Mouse (Mus musculus): ENCODE data around the gene Magi1. TPM values are rescaled to one million over a fixed set of nuclear protein-coding genes. Genes with fewer than 3 reads are reported as not detected.
A peak's percentile ranks its signal among the peaks of the same experiment; 100 is the strongest.

The Magi1 gene
- polyA plus RNA-seq, 1 experiment from 2014 or later: 29.1 TPM

DNA sequence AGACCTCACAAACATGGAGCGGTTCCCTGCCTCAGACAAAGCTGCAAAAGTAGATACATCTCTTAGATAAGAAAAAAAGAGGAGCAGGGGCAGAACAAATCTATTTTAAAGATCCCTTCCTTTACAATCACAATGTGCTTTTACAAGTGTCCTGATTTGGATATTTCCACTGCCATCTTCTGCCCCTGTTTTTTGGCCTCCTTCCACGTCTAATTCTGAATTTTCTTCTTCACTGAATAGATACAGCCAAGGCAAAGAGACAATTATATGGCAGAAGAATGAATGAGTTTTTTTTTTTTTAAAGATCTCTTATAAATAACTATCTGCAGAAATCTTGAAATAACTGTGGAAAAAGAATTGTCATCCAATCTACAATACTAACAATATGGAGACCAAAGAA lies 409.3 kb downstream of the Magi1 start:
- H3K4me3 ChIP-seq: no peak overlapping the region
- H3K4me1 ChIP-seq (replicated peaks): peaks cover 33% of the 10 kb centered on the region
- H3K27me3 ChIP-seq: no peaks in the 10 kb centered on the region
- peak overlapping the region; percentile 52; the same call in 1 of the 2 replicates for H3K27ac ChIP-seq
- no peak overlapping the region for H3K9ac ChIP-seq
- H3K36me3 ChIP-seq: no peaks in the 10 kb centered on the region
- ATAC-seq (ENCODE audit: low FRiP score): no peak
- no peak overlapping the region for H3K4me2 ChIP-seq
- WGBS: 80% methylated on average over 2 of the region's 2 CpGs
- no peaks in the 10 kb centered on the region for H3K9me3 ChIP-seq

DNA sequence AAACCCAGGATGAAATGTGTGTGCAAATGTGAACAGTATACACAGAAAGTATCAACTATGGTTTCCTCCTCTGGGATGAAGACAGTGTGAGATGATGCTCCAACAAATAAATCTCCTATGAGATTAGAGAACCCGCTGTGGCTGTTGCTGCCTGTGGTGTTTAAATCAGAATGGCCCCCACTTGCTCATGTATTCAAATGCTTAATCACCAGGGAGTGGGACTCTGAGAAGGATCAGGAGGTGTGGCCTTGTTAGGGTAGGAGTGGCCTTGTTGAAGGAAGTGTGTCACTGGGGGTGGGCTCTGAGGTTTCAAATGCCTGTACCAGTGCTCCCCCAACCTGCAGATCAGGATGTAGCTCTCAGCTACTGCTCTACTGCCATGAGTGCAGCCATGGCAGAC lies 410.2 kb downstream of the Magi1 start:
- H3K27me3 ChIP-seq: no peaks in the 10 kb centered on the region
- no peak overlapping the region for H3K4me3 ChIP-seq
- peak overlapping the region; percentile 52; the same call in 1 of the 2 replicates for H3K27ac ChIP-seq
- no peak overlapping the region for H3K4me2 ChIP-seq
- no peak overlapping the region for H3K9ac ChIP-seq
- H3K4me1 ChIP-seq (replicated peaks): peaks cover 33% of the 10 kb centered on the region
- 33% methylated on average over 1 of the region's 1 CpGs for WGBS
- ATAC-seq (ENCODE audit: low FRiP score): no peak
- H3K36me3 ChIP-seq: no peaks in the 10 kb centered on the region
- no peaks in the 10 kb centered on the region for H3K9me3 ChIP-seq

GRCm38 (mm10) chr6:93871516-93871915 lies 412.2 kb downstream of the Magi1 start:
- Histone ChIP-seq H3K36me3 (no peaks in the 10 kb centered on the region), H3K4me2 (no peak overlapping the region), H3K4me1 (replicated peaks) (peaks cover 26% of the 10 kb centered on the region), H3K9ac (no peak overlapping the region), H3K4me3 (no peak overlapping the region), H3K27ac (no peak overlapping the region), H3K27me3 (no peaks in the 10 kb centered on the region), H3K9me3 (no peaks in the 10 kb centered on the region)
- ATAC-seq (ENCODE audit: low FRiP score): no peak
- 79% methylated on average over 4 of the region's 4 CpGs for WGBS

- H3K27me3 ChIP-seq: no peaks in the 10 kb centered on the region
- ATAC-seq (ENCODE audit: low FRiP score): no peak
- H3K36me3 ChIP-seq: no peaks in the 10 kb centered on the region
- H3K4me1 ChIP-seq (replicated peaks): peaks cover 16% of the 10 kb centered on the region
- 78% methylated on average over 5 of the region's 5 CpGs for WGBS
- H3K9me3 ChIP-seq: no peaks in the 10 kb centered on the region
- no peak overlapping the region for H3K4me2 ChIP-seq
- H3K4me3 ChIP-seq: no peak overlapping the region
- no peak overlapping the region for H3K9ac ChIP-seq
- H3K27ac ChIP-seq: no peak overlapping the region
These were observed 413.7 kb downstream of the Magi1 start for GRCm38 (mm10) chr6:93870023-93870422.

GRCm38 (mm10) chr6:93862263-93862662 lies 421.5 kb downstream of the Magi1 start:
- Histone ChIP-seq H3K36me3 (no peaks in the 10 kb centered on the region), H3K27ac (no peak overlapping the region), H3K9me3 (no peaks in the 10 kb centered on the region), H3K4me1 (replicated peaks) (peaks cover 5% of the 10 kb centered on the region; the same call in 1 of the 2 replicates), H3K27me3 (no peaks in the 10 kb centered on the region), H3K4me3 (no peak overlapping the region), H3K9ac (no peak overlapping the region), H3K4me2 (no peak overlapping the region)
- no peak for ATAC-seq (ENCODE audit: low FRiP score)
- WGBS: 89% methylated on average over 5 of the region's 5 CpGs

GRCm38 (mm10) chr6:93856783-93857182 lies 426.9 kb downstream of the Magi1 start:
- Histone ChIP-seq H3K36me3 (no peaks in the 10 kb centered on the region), H3K27ac (peak overlapping the region; percentile 83), H3K4me3 (no peak overlapping the region), H3K9ac (peak overlapping the region; percentile 35), H3K4me1 (replicated peaks) (peaks cover 38% of the 10 kb centered on the region), H3K4me2 (no peak overlapping the region), H3K27me3 (no peaks in the 10 kb centered on the region), H3K9me3 (no peaks in the 10 kb centered on the region)
- WGBS: 13% methylated on average over 1 of the region's 1 CpGs
- ATAC-seq (ENCODE audit: low FRiP score): no peak

- Histone ChIP-seq H3K27me3 (no peaks in the 10 kb centered on the region), H3K36me3 (no peaks in the 10 kb centered on the region), H3K9ac (peak overlapping the region; percentile 35), H3K4me1 (replicated peaks) (peaks cover 40% of the 10 kb centered on the region), H3K4me2 (no peak overlapping the region), H3K27ac (peak overlapping the region; percentile 83), H3K9me3 (no peaks in the 10 kb centered on the region), H3K4me3 (no peak overlapping the region)
- 28% methylated on average over 8 of the region's 8 CpGs for WGBS
- peak; percentile 62 for ATAC-seq (ENCODE audit: low FRiP score)
These were observed 427.7 kb downstream of the Magi1 start for GRCm38 (mm10) chr6:93855806-93856641.

GRCm38 (mm10) chr6:93848942-93849790 lies 434.6 kb downstream of the Magi1 start:
- 19% methylated on average over 7 of the region's 7 CpGs for WGBS

DNA sequence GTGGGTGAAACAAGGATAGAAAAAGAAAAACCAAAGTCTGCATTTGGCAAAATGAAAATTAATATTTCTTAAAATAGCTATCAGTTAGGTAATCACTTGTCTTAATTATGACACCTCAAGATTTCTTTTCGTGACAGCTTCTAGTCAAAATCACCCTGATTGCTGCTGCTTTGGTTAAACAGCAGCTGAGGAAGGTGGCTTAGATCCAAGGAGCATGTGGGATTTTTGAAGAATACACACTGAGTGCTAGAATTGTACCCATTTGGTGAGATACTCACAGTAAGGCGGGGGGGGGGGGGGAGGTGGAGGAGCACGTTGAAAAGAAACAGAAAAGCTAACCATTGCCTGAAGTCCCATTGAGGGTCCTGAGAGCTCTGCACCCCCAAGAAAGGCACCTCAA lies 438.2 kb downstream of the Magi1 start:
- no peak overlapping the region for H3K4me2 ChIP-seq
- no peak overlapping the region for H3K9ac ChIP-seq
- no peaks in the 10 kb centered on the region for H3K9me3 ChIP-seq
- 79% methylated on average over 3 of the region's 3 CpGs for WGBS
- no peak overlapping the region for H3K27ac ChIP-seq
- H3K27me3 ChIP-seq: no peaks in the 10 kb centered on the region
- H3K36me3 ChIP-seq: no peaks in the 10 kb centered on the region
- H3K4me3 ChIP-seq: no peak overlapping the region
- peaks cover 45% of the 10 kb centered on the region for H3K4me1 ChIP-seq (replicated peaks)
- no peak for ATAC-seq (ENCODE audit: low FRiP score)

More at GRCm38 (mm10) chr6:93848942-93849790, 434.6 kb downstream of the Magi1 start:
- Histone ChIP-seq H3K9me3 (no peaks in the 10 kb centered on the region), H3K27me3 (no peaks in the 10 kb centered on the region), H3K4me1 (replicated peaks) (peaks cover 59% of the 10 kb centered on the region), H3K4me3 (no peak overlapping the region), H3K36me3 (no peaks in the 10 kb centered on the region), H3K4me2 (no peak overlapping the region), H3K9ac (no peak overlapping the region), H3K27ac (peak overlapping the region; percentile 72)
- peak; percentile 44; the same call in 1 of the 2 replicates for ATAC-seq (ENCODE audit: low FRiP score)

DNA sequence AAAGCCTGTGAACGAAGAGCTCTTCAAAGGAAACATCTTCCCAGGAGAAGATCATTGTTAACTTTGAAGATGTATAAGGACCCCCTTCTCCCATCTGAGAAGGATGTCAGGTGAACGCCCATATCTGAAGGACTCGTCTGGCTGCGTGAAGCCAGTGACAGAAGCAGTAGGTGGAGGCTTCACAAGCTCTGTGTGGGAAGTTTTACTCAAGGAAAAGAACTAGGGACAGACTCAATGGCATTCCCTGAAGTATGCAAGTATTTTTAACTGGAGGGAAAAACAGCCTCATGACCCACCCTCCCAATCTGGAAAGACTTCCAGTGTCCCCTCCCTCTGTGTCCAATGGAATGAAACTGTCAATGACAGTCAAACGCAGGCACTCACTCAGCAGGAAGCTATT lies 438.6 kb downstream of the Magi1 start:
- Histone ChIP-seq H3K36me3 (no peaks in the 10 kb centered on the region), H3K4me3 (no peak overlapping the region), H3K4me2 (no peak overlapping the region), H3K27me3 (no peaks in the 10 kb centered on the region), H3K27ac (no peak overlapping the region), H3K9ac (no peak overlapping the region), H3K9me3 (no peaks in the 10 kb centered on the region), H3K4me1 (replicated peaks) (peaks cover 42% of the 10 kb centered on the region)
- ATAC-seq (ENCODE audit: low FRiP score): no peak
- WGBS: 68% methylated on average over 5 of the region's 5 CpGs

GRCm38 (mm10) chr6:93844576-93844975 lies 439.1 kb downstream of the Magi1 start:
- Histone ChIP-seq H3K4me3 (no peak overlapping the region), H3K9me3 (no peaks in the 10 kb centered on the region), H3K36me3 (no peaks in the 10 kb centered on the region), H3K9ac (no peak overlapping the region), H3K4me2 (no peak overlapping the region), H3K27me3 (no peaks in the 10 kb centered on the region), H3K27ac (0 out of 2 replicates have a peak overlapping the region, but pooled peaks have one; percentile 2), H3K4me1 (replicated peaks) (peaks cover 39% of the 10 kb centered on the region)
- no peak for ATAC-seq (ENCODE audit: low FRiP score)
- WGBS: 39% methylated on average over 5 of the region's 5 CpGs

DNA sequence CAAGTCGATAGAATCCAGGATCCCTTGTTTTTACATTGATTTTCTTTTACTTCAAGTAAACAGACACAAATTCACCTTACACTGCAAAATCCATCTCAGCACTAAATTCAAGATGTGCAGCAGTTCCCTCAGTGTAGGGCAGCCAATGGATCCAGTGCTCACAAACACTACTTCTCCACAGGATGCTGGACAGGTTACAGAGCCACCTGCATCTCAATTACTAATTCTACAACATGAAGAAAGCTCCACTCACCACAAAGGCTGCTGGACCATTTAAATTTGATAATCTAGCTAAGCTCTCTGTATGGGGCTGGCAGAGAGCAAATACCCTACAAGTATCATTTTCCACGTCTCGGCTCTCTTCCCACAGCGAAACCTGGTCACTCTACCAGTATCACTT lies 445.3 kb downstream of the Magi1 start:
- no peaks in the 10 kb centered on the region for H3K27me3 ChIP-seq
- H3K9ac ChIP-seq: no peak overlapping the region
- no peak overlapping the region for H3K4me2 ChIP-seq
- no peaks in the 10 kb centered on the region for H3K36me3 ChIP-seq
- H3K9me3 ChIP-seq: no peaks in the 10 kb centered on the region
- ATAC-seq (ENCODE audit: low FRiP score): no peak
- peaks cover 19% of the 10 kb centered on the region for H3K4me1 ChIP-seq (replicated peaks)
- no peak overlapping the region for H3K27ac ChIP-seq
- WGBS: 92% methylated on average over 4 of the region's 4 CpGs
- no peak overlapping the region for H3K4me3 ChIP-seq

Data from hindbrain, embryonic 13.5 days (tissue).